Mouse (Mus musculus) right cerebral cortex, postnatal 36 days (tissue): ENCODE measurements around the gene Pank2.
"Not testable (repeated sequence)": the region's sequence is repeated elsewhere in the genome, so short reads cannot be mapped to it uniquely, and the experiment has no call there.

Source experiments
- DNase-seq, 2 experiments: peaks; one replicate each; pipeline ENCODE4 v3.0.0; 2022; ENCODE audit warnings: low spot score in 2 of 2, mixed read lengths in 1 of 2

Pank2 gene

DNA sequence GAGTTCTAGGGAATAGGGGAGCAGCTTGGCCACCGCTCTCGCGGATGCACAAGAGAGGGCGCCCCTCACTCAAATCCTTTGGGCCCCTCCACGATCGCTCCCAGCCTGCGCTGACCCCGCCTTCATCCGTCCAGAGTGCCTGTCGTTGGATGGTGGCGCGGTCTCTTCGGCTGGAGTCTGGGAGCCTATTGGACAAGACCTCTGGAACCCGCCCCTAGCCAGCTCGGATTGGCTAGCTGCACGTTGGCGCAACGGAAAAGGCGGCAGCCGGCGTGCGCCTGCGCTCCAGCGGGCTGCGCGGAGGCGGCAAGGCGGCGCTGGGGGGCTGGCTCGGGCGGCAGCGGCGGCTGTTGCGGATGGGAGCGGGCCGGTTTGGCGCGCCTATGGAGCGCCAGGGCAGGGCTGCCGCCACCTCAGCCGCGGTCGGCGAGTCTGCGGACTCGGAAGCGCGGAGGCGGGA is at the start of gene Pank2:
Gene Pank2, plus strand, starts transcription at position 283 of the 460 bp plus-strand sequence.
- DNase-seq, result peak; percentile 98

DNA sequence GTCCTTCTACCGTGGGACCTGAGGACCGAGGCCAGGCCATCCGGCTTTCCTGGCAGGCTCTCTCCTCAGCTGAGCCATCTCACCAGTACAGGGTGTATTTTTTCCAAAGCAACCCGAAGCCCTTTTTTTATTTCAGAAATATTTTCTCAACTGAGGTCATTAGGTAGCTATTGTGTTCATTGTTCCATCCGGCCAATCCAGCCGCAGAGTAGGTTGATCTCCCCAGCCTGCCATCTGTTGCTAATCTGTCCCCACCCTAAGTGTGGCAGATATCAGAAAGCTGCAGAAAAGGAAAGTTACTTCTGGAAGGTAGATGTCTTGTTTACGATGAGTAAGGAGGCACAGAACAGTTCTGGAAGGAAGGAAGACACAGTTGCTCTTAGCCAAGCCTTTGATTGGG is 48.5 kb upstream of the Pank2 start:
- DNase-seq, result no peak

DNA sequence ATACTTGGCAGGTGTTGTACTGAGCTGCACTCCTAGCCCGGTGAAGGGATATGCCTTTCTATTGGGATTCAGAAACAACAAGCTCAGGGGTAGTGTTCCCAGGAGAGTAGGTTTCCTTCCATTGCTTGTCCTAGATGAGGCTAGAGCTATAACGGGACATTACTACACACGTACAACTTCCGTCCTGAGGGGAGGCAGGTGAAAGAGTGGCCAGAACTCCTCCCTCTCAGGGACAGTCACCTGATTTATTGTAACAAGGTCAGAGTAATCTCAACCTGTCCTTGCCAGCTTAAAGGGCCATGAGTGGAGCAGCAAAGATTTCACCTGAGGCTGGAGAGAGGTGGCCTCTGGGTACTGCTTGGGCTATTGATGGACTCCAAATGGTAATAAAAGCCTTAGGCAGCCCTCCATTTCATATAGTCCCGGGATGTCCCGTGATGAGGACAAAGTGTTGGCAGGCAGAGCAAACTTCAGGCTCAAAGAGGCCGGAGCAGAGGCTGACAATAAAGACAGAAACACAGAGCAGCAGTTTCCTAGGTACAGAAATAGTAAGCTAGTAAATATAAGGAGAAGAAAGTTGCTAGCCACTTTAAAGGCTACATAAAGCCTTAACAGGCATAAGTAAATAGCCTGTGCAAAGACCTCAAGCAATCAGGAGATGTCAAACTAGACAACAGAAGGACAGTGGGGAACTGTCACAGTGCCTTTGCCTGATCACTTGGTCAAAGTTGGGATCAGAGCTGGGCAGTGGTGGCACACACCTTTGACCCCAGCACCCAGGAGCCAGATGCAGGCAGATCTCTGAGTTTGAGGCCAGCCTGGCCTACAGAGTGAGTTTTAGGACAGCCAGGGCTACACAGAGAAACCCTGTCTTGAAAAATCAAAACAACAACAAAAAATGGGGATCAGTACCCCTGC is 46.1 kb upstream of the Pank2 start:
- DNase-seq, result no peak

DNA sequence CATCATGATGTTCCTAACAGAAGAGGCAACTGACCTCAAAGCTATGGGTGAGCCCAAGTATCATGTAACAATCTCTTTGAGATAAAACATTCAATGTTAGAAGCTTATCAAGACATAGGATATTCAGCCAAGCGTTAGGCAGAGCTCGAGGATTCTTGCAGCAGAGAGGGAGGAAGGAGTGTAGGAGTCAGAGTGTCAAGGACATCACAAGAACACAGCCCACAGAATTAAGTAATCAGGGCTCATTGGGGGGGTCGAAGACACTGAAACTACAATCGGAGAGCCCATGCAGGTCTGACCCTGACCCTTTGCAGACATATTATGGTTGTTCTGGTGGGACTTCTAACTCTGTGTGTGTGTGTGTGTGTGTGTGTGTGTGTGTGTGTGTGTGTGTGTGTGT is 42.3 kb upstream of the Pank2 start:
- DNase-seq, result no peak

DNA sequence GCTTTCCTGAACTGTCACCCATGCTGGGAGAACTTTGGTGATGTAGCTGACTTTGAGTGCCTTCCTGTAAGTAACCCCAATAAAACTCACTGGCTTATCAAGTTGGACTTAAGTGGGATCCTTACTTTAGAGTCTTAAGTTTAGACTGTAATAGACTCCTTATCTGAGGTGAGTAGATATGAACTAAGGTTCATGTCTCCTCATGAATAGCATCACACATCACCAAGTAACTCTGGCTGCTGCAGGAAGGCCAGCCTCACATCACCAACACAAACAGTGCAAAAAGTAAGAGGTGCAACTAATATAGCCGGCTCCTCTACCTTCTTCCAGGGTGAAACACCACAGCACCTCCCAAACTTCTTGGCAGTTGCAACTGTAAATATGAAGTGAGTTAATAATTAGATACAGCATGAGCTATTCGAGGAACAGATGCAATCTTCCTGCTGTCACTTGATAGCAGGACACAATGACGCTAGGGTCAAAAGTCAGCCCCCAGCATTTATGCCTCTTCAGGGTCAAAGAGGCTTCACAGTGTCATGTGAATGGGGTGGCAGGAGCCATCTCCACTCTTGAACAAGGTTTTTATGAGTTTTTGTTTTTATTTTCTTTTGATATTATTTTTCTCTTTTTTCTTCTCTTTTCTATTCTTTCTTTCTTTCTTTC is 40.3 kb upstream of the Pank2 start:
- DNase-seq, result no peak

DNA sequence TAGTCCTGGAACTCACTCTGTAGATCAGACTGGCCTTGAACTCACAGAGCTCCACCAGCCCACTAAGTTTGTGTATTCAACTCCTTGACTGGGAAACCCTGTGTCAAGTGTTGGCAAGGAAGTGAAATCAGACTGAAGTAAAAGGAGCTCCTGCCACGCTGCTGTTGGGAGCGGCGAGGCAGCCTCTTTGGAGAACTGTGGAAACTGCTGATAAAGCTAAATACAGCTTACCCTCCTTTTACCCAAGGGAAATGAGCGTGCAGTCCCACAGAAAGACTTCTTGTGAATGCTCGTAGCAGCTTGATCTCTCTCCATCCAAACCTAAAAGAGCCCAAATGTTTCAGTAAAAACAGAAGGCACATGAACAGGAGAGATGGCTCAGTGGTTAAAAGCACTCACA is 39.7 kb upstream of the Pank2 start:
- no peak for DNase-seq

DNA sequence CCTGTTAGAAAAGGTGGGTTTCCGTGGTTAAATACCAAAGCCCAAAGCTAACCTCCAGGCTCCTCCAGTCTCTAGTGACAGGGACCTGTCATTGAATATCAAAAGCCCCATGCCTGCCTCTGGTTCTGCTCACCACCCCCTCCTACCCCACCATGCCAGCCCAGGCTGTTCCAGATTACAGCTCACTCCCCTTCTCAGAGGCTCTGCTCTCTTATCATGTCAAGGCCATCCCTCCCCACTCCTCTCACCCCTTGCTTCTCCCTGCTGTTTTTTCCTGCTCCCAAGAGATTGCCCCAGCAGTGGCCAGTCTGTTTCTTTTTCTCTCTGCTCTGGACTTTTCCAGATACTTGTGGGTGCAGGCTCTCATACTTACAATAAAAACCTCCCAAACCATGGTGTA is 38.7 kb upstream of the Pank2 start:
- DNase-seq, result no peak

DNA sequence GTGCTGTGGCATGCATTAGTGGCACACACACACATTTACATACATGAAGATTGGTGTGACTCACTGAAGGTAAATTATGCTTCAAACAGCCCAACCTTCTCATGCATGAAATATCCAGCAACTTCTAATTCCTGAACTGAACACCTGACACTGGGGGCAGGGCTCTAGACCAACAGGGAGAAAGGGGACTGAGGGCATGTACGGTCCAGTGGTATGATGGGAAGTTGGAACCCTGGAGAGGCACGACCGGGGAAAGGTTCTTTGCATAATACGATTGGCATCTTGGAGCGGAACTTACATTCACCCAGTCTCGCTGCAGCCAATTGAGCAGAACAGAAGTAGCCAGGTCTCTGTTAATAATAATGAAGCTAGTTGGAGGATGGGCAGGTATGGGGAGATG is 37.1 kb upstream of the Pank2 start:
- no peak for DNase-seq

DNA sequence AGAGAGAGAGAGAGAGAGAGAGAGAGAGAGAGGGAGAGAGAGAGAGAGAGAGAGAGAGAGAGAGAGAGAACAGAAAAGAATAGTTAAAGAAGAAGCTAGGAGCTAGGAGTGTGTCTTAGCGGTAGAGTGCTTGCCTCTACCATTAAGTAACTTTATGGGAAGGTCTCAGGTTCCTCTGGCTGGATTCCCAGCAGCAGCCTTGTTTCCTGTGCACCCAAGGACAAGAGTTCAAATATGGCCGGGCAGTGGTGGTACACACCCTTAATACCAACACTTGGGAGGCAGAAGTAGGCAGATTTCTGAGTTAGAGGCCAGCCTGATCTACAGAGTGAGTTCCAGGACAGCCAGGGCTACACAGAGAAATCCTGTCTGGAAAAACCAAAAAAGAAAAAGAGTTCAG is 35.6 kb upstream of the Pank2 start:
- not testable (repeated sequence) for DNase-seq

DNA sequence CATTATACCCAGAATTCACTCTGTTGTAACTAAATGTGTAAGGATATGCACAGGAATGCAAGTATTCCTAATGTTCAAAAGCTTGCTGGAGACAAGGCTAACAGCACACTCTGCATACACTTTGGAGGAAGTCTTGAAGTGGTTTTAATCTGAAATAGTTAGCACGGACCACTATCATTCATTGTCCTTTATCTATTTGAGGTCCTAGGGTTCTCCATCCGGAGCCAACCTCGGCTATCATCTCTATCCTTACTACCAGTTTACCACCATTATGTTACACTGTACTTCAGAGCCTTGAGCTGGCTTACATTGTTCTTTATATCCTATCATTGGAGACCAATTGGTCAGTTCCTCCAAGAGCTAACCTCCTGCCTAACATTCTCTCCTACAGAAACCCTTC is 35.1 kb upstream of the Pank2 start:
- no peak for DNase-seq

DNA sequence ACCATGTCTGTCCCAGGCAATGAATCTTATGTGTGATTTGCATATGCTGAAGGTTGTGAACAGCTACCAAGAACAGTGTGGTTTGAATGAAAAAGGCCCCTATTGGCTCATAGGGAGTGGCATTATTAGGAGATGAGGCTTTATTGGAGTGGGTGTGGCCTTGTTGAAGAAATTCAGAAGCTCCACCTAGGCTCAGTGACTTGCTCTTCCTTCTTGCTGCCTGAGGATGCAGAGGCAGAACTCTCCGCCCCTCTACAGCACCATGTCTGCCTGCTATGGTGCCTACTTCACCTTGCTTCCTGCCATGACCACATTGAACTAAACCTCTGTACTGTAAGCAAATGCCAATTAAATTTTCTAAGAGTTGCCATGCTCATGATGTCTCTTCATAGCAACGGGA is 29.7 kb upstream of the Pank2 start:
- no peak for DNase-seq

DNA sequence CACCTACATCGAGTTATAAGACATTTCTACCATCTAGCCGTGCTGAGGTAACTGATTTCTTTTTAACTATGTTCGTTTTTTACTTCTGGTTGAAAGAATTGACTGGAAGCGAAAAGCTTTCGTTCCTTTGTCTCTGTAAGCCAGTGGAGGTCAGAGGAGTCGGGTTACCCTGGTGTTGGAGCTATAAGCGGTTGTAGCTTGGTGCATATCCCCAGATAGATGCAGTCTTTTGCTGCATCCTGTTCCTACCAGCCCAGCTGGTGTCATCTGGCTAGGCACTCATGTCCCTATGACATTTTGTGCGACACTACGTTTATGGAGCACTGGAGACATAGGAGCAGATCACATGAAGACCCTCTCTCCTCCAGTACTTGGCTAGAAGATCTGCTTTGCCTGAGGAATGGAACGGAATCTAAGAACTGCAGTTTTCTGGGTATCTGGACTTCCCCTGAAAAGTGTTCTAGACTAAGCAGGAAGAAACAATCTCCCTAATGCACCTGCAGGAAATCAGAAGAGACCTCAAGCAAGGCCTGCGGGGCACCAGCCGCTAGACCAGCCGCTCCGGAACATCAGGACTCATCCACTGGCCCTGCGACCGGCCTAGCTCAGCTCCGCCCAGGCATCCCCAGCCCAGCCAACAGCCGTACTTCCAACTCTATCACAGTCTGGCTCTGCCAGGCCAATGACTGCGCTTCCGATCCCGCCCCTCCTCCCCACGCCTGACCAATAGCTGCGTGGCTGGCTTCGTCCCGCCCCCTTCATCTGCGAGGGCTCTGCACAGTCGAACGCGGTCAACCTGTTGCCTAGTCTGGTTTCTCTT is 28.8 kb upstream of the Pank2 start, which contains the start of gene Mavs:
Gene Mavs, plus strand, starts transcription at position 757 of the 820 bp plus-strand sequence.
- DNase-seq, result peak; percentile 92 to 93

DNA sequence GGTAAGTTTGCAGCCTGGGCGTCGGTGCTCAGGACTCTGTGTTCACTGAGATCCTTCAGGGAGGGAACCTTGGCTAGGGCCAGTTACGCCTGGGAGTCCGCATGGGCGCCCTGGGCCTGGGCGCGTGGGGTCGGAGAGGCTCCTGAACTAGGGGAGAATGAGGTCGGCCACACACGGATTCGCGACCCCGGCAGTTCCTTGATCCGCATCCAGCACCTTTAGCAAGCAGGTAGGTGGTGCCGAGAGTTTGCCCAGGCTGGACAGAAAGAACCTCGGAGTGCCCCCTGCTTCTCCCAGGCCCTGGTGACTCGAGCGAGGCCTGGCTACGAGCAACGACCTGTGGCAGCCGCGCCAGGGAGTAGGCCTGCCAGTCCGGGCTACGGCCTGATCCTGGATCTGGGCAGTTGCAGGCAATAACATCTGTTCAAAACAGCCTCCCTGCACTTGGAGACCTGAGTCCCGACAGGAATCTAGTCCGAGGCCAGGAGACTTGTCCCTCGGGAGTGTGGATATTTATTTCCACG is 28.1 kb upstream of the Pank2 start:
- DNase-seq, result no peak

DNA sequence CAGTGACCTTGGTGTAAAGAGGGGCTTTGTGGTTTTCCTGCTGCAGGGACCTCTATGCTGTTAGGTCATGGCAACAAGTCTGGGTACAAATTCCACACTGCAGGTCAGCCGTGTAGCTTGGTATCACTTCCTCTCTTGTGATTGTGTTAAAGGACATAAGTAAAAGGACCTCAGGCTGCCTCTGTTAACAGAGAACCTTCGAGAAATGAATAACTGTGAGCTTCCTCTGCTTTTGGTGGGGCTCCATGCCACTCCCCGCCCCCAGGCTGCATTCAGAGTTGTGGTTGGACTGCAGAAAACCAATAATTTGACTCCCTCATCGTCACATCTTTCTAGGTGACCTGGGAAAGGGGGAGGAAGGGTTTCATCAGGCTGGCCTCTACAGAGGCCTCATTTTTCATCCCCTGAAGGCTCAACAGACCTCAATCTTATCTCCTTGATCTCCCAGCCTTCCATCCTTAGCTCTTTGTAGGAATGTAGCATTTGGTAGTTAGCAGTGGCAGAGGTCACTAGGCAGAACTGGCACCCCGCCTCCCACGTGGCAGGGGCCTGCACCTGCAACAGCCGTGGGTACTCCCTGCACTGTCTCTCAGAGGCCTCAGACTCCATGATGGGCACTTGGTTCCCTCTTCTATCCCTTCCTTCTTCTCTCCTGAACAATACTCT is 27.2 kb upstream of the Pank2 start:
- DNase-seq, result no peak

DNA sequence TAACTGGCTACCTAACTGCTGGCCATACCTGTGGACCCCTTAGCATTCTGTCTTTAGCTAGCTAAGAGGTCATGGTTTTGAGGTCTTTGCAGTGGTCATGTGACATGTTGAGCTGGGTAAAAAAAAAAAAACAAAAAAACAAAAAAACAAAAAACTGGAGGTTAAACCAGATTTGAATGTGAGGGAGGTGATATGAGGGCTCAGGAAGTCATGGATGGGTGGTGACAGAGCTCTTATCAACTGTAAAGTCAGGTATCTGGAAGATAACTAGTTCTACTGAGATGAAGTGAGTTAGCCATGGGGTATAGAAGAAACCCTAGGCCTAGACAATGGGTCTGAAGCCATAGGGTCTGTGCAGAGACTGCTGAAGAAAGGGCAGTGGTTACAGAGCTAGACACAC is 20.1 kb upstream of the Pank2 start:
- DNase-seq, result no peak

DNA sequence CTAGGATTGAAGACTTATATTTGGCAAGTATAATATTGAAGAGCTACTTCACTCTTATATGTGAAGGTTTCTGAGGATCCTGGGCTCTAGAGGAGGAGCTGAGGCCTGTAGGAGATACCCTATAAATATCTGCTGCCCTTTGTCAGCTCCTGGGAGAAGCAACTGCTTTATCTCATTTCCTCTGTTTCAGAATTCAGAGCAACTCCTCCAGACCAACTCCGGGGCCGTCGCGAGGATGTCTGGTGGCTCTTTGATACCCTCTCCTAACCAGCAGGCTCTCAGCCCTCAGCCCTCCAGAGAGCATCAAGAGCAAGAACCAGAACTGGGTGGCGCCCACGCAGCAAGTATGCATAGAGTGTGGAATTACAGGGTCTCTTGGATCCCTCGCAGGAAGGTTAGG is 19.4 kb upstream of the Pank2 start:
- DNase-seq, result no peak

DNA sequence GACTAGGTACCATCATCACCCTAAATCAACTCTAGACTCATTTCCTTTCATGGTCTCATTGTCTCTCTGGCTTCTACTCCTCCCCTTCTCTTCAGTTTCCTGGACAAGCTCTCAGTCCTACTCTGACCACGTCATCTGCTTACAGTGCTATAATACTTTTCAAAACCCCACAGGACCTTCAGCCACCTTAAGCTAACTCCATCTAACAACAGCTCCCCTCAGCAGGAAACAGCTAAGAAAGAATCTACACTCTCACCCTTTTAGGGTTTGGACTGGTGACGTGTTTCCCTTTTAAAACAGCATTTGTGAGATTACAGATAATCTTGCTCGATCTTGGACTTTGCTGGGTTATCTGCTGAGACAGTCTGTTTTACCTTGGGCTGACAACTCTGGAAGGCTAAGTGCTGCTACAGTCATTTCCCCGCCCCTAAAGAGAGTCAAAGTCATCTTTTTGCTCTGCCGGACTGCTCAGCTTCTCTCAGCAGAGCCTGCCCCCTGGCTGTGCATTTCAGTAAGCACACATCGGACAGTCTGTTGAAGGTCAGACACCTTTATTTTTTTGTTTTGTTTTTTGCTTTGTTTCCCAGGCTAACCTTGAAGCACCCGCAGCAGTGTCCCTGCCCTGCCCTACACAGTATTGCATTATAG is 8.5 kb upstream of the Pank2 start:
- no peak for DNase-seq

DNA sequence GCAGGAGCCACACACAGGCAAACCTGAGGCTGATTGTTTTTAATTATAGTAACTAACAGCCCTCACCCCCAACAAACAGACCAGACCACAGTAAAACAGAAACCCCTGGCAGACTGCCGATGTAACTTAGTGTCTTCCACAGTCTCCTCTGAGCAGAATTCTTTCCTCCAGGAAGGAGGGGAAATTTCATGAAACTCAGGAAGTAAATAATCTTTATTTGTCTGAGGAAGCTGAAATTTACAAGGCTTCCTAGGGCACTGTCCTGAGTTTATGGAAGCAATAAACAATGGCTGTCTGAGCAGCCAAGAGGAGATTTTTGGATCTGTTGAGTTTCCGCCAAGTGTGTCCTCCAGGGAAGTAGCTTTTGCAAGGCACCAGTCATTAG is 8.0 kb upstream of the Pank2 start:
- no peak for DNase-seq

DNA sequence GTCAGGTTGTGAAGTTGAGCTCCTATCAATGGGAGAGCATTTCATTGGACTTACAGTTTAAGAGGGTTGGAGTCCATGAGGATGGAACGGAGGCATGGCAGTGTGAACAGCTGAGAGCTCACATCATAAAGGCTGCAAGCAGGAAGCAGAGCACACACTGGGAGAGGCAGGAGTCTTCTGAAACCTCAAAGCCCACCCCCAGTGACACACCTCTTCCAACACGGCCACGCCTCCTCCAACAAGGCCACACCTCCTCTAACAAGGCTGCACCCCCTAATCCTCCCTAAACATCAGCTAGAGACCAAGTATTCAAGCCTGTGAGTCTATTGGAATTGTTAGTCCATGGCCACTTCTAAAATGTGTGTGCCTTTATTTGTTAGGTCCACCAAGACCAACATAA is 6.6 kb upstream of the Pank2 start:
- no peak for DNase-seq

DNA sequence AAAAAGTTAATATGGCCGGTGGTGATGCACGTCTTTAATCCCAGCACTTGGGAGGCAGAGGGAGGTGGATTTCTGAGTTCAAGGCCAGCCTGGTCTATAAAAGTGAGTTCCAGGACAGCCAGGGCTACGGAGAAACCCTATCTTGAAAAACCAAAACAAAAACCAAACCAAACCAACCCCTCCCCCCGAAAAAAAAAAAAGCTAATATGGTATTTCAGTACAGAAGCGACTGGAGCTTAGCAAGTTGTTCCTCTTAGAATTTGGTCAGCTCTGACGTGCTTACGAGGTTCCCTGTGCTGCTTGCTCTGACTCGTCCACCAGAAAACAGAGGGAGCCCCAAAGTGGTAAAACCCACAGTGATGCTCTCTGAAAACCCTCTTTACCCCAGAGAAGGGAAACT is 3.6 kb upstream of the Pank2 start:
- DNase-seq, result no peak
